Mouse (Mus musculus) urinary bladder, adult 2 months (tissue): ENCODE measurements around the gene Tom1l1. TPM values are rescaled to one million over a fixed set of nuclear protein-coding genes. Genes with fewer than 3 reads are reported as not detected.
"Not testable (repeated sequence)": the region's sequence is repeated elsewhere in the genome, so short reads cannot be mapped to it uniquely, and the experiment has no call there.

Experiments
- DNase-seq: peaks from one replicate; pipeline ENCODE4 v3.0.0; 2022; ENCODE audit warnings: low spot score
- polyA plus RNA-seq: library from polyadenylated mRNA; depleted of rRNA; stranded (reverse); fragments of >200 nt; gene quantifications from 2 replicates; pipeline ENCODE4 v1.2.3, GENCODE M21; 2012; rRNA removed

Gene Tom1l1
- 11.1 and 15.3 TPM in 2 replicates for polyA plus RNA-seq

GRCm38 (mm10) chr11:90687460-90688416 is at the start of gene Tom1l1:
Tom1l1 (minus strand) TSS chr11:90688366.
- DNase-seq: peak; percentile 67

GRCm38 (mm10) chr11:90733575-90733974 is 45.4 kb upstream of the Tom1l1 start:
- DNase-seq: no peak

GRCm38 (mm10) chr11:90727354-90728125 is 39.4 kb upstream of the Tom1l1 start:
- no peak for DNase-seq

- DNase-seq: no peak
Measured at GRCm38 (mm10) chr11:90726730-90727129, 38.6 kb upstream of the Tom1l1 start.

GRCm38 (mm10) chr11:90722304-90722703 is 34.1 kb upstream of the Tom1l1 start:
- no peak for DNase-seq

- DNase-seq: no peak
Measured at GRCm38 (mm10) chr11:90717719-90718118, 29.6 kb upstream of the Tom1l1 start.

GRCm38 (mm10) chr11:90711596-90711995 is 23.4 kb upstream of the Tom1l1 start:
- DNase-seq: no peak

- not testable (repeated sequence) for DNase-seq
Measured at GRCm38 (mm10) chr11:90707134-90707533, 19.0 kb upstream of the Tom1l1 start.

- DNase-seq: no peak
Measured at GRCm38 (mm10) chr11:90697480-90698240, 9.5 kb upstream of the Tom1l1 start.

GRCm38 (mm10) chr11:90695811-90696210 is 7.6 kb upstream of the Tom1l1 start:
- no peak for DNase-seq

GRCm38 (mm10) chr11:90694206-90694605 is 6.0 kb upstream of the Tom1l1 start:
- DNase-seq: no peak

- no peak for DNase-seq
Measured at GRCm38 (mm10) chr11:90690361-90690760, 2.2 kb upstream of the Tom1l1 start.

GRCm38 (mm10) chr11:90687040-90687439 is 1.1 kb downstream of the Tom1l1 start:
- DNase-seq: no peak

GRCm38 (mm10) chr11:90686287-90687025 is 1.7 kb downstream of the Tom1l1 start:
- DNase-seq: no peak

GRCm38 (mm10) chr11:90685196-90685595 is 3.0 kb downstream of the Tom1l1 start:
- no peak for DNase-seq

GRCm38 (mm10) chr11:90684765-90685164 is 3.4 kb downstream of the Tom1l1 start:
- no peak for DNase-seq

GRCm38 (mm10) chr11:90681171-90681570 is 7.0 kb downstream of the Tom1l1 start:
- DNase-seq: no peak

GRCm38 (mm10) chr11:90678582-90678981 is 9.6 kb downstream of the Tom1l1 start:
- no peak for DNase-seq

- no peak for DNase-seq
Measured at GRCm38 (mm10) chr11:90677771-90678288, 10.3 kb downstream of the Tom1l1 start.

GRCm38 (mm10) chr11:90677027-90677426 is 11.1 kb downstream of the Tom1l1 start:
- no peak for DNase-seq
